Mouse (Mus musculus) gonadal fat pad, adult 2 months (tissue): ENCODE results near the gene Gm10837. TPM values are rescaled to one million over a fixed set of nuclear protein-coding genes. Genes with fewer than 3 reads are reported as not detected.
"Not testable (repeated sequence)": the region's sequence is repeated elsewhere in the genome, so short reads cannot be mapped to it uniquely, and the experiment has no call there.

Experiments used
- DNase-seq: peaks from one replicate; pipeline ENCODE4 v3.0.0-alpha.2; 2012; ENCODE audit warnings: low read depth
- polyA plus RNA-seq: library from polyadenylated mRNA; depleted of rRNA; stranded (reverse); fragments of >200 nt; gene quantifications from 2 replicates; pipeline ENCODE4 v1.2.3, GENCODE M21; 2012; rRNA removed

Gene Gm10837
- not detected in 2 replicates for polyA plus RNA-seq

DNA sequence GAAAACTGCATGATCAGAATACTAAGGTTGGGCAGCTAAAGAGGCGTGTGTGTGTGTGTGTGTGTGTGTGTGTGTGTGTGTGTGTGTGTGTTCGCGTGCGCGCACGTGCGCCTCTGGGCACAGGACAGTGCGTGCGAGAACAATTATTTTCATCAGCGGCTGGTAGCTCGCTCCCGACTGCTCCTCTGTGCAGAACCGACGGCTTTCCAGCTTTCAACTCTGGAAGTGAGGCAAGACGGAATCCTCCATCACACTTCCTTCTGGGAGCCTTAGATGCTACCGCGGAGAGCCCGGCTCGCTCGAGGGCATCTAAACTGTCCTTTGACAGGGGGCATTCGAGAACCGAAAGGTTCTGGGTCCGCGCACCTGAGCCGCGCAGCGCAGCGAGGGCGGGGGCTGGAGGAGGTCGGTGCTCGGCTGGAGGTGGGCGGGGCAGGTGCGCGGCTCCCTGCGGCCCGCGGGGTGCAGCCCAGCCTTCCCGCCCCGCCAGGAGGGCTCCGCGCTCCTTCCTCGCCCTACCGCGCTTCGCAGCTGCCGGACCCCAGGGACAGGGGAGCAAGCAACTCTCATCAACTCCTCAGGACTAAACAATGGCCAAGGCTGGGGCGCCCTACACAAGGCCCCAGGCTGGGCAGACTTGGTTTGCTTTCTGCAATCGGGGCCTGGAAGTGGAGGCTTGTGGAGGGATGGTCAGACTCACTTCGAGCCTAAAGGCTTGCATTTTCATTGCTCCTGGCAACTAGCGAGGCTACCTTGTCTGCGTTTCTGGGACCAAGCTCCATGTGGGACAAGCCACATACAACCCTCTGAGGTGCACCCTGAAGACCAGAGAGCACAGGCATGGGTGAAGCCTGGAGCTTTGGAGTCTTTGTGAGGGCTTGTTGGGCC is at the start of gene Gm10837:
Gene Gm10837, plus strand, starts transcription at position 146 of the 888 bp plus-strand sequence.
- no peak for DNase-seq

DNA sequence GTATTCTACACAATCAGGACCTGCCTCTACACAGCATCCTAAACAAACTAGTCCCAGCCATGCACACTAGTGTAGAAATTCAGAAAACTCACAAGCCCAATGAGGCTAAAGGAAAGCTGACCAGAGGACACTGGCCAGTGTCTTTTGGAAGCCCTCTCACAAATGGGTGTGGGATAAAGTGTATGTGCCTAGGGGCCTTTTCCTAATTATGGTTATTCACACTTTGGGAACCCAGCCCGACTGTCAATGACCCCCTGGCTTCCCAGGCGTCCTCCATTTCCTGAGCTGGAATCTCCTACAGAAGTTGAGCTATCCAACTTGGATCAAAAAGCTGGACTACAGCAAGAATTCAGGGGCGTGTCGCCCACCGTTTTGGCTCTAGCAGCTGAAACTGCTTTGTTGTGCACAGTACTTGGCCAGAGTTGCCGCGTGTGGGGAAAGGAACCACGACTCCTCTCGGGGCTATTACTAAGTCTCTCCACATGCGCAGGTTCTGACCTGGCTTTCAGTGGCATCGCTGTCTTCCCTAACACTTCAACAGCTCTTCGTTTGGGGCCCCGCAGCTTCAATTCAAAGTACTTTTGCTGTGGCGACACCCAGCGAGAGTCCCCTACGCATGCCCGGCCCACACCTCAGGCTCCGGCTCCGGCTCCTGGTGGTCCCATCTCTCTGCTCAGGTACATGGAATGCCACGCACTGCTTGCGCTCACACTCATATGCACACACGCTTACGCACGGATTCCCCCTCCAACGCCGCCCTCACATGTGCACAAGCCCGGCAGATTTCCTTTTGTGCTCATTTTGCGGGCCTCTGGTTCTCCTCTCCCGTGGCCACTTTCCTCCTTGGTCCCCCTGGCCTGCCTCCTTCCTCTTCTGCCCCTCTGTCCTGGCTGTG is 40.5 kb upstream of the Gm10837 start:
- no peak for DNase-seq

GRCm38 (mm10) chr14:122450496-122451382 is 39.6 kb upstream of the Gm10837 start, which contains the start of gene Gm5089:
Gene Gm5089 (minus strand): TSS chr14:122451115.
- DNase-seq: no peak

GRCm38 (mm10) chr14:122451551-122452145 is 38.7 kb upstream of the Gm10837 start:
- DNase-seq: no peak

- no peak for DNase-seq
Observed at GRCm38 (mm10) chr14:122452701-122453387, 37.5 kb upstream of the Gm10837 start.

GRCm38 (mm10) chr14:122453388-122453995 is 36.9 kb upstream of the Gm10837 start:
- no peak for DNase-seq

DNA sequence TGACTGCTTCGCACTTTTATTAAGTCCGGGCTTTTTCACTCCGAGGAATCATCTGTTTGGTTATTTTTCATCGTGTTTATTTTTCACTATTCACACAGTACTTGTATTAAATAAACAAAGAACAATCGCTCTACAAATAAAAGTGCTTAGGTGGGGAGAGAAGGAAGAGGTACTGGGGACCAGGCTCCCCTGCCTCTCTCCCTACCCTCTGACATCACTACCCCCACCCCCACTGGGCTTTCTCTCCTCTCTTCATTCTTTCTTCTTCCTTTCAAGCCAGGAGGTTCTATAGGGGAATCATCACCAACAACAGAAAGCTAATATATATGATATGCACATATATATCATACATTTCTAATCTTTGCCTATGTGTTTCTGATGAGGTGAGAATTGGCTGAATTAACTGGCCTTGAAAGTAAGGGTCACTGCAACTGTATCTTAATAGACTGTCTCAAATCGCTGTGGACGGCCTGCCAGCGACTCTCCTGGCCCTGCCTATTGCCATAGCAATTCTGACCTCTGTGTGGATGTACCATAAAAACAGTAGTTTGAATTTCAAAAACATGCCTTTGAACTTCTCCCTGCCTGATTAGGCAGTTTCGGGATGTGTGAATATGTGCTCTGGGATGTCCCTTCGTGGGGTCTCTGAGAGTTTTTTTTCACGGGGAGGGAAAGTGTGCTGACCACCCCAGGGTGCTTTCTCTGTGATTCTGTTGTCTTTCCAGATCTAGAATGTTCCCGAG is 36.2 kb upstream of the Gm10837 start:
- no peak for DNase-seq

- no peak for DNase-seq
Observed at GRCm38 (mm10) chr14:122454901-122455561, 35.4 kb upstream of the Gm10837 start.

DNA sequence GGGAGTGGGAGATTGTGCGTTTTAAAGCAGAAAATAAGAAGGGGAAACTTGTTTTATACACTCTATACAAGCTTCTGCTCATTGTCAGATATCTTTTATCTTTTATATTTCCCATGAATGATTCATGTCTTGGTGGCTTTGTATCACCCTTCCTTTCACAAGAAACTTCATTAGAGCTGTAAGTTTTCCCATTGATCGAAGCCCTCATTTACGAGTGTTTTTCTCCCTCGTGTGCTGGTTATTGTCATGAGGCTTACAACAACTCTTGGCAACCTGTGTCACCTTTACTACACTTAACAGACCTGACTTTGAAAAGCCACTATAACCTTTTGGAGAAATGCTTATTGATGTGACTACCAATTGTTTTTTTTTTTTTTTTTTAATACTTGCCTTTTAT is 34.8 kb upstream of the Gm10837 start:
- DNase-seq: no peak

GRCm38 (mm10) chr14:122459332-122459731 is 31.1 kb upstream of the Gm10837 start:
- not testable (repeated sequence) for DNase-seq

DNA sequence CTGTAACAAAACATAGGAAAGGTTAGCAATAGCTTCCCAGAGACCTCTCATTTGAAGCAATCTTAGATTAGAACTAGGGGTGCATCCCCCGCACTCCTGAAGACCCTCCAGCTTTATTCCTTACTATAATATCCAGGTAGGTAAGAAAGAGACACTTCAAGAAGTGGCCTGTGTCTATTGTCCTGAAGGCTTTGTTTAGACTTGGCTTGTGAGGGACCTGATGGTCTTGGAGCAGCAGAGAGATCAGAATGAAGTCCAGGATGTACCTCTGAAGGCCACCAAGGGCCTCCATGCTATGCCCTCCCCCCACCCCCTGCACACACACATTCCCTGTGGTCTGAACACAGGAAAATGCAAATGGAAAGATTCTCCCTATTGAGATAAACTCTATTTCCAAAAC is 30.6 kb upstream of the Gm10837 start:
- DNase-seq: no peak

GRCm38 (mm10) chr14:122460226-122460625 is 30.2 kb upstream of the Gm10837 start:
- DNase-seq: no peak

GRCm38 (mm10) chr14:122461500-122461899 is 28.9 kb upstream of the Gm10837 start:
- DNase-seq: no peak

DNA sequence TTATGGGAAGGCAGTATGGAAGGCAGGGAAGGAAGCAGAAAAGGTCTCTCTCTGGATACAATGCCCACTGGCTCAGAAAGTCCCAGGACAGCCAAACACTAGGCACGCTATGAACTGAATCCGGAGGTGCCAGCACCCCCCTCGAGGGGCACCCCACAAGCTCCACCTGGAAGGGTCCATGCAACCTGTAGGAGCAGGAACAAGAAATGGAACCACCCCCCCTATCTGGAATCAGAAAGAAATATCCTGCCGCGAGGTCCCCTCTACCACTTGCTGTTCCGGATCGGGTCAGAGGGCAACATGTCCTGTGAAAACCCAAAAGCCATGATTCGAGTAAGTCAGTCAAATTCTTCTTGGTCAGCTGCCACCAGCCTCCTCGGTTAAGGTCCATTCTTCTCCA is 28.4 kb upstream of the Gm10837 start:
- DNase-seq: no peak

DNA sequence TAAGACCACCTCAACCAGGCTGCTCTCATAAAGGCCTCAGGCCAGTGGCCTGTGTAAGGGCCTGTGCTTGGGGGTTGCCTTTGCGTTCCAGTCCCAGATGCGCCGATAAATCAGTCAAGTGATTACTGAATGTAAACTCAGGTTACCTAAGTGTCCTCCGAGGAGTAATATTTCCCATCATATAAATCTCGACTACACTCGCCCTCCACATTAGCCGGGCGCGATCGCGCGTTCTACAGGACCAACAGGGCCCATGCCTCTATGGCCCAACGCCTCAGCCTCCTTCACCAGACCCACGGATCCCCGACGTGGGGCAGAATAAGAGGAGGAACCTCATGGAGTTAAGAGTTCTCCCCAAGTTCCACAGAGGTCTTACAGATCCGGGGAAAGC is 27.7 kb upstream of the Gm10837 start:
- DNase-seq: no peak

DNA sequence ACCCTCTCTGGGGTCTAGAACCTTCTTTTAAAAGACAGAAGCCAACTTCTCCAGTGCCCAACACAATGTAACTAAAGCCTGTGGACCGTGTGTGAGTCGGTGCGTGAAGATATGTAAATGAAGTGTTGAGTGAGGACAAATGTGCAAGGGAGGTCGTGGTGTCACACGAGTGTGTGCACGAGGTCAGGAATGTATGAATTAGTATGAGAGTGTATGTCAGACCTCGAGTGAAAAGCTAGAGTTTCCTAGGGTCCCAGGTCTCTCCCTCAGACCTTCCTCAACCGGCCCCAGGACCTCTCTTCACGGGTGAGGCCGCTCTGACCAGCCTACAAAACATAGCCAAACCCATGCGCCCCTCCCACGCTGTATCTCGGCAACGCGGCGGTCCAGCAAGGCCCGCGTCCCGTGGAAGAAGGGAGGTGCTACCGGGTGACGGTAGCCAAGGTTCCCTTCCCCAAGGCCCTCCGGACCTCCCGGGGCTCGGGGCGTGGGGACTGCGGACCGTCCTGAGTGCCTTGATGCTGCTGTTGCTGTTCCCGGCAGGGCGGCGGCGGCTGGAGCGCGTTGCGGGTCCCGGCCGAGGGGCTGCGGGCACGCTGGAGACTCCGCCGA is 27.2 kb upstream of the Gm10837 start:
- DNase-seq: no peak

- not testable (repeated sequence) for DNase-seq
Observed at GRCm38 (mm10) chr14:122463734-122464341, 26.5 kb upstream of the Gm10837 start.

DNA sequence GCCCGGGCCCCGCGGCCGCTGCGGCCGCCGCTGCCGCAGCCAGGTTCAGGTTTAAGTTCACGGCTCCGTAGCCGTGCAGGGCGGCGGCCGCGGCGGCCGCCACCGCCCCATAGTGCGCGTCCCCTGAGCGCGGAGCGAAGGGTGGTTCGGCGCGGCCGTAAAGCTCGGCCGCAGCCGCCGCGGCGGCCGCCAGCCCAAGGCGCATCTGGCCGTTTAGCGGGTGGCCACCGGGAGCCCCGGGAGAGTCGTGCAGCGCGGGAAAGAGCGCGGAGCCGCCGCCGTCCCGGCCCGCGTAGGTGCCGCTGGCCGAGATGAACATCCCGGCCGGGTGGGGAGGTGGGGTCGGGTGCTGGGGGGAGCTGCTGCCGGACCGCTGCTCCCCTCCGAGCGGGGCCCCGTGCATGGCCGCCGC is 26.0 kb upstream of the Gm10837 start:
- no peak for DNase-seq
